Mouse (Mus musculus) intestine, embryonic 16.5 days (tissue): ENCODE results near the gene Nudt4. TPM values are rescaled to one million over a fixed set of nuclear protein-coding genes. Genes with fewer than 3 reads are reported as not detected.
"Not testable (repeated sequence)": the region's sequence is repeated elsewhere in the genome, so short reads cannot be mapped to it uniquely, and the experiment has no call there.

Experiments used
- ATAC-seq: fragments of 200-750 bp; cut with Nextera tagmentation; 2 replicates; pipeline ENCODE4 v1.8.0; 2017; ENCODE audit warnings: moderate TSS enrichment, moderate library complexity
- H3K27ac ChIP-seq: fragments of 300-500 bp; sonication (generic); 2 replicates; pipeline ENCODE4 v1.5.1; 2014; ENCODE audit warnings: mild to moderate bottlenecking, low read length
- H3K27me3 ChIP-seq: fragments of 300-500 bp; sonication (generic); replicated peaks from 2 replicates; pipeline ENCODE4 v1.6.1; 2014; ENCODE audit warnings: low read length, control low read depth, mixed read lengths; ENCODE audit not compliant: control insufficient read depth, insufficient read depth
- H3K36me3 ChIP-seq: fragments of 300-500 bp; sonication (generic); 2 replicates; pipeline ENCODE4 v1.6.1; 2014; ENCODE audit warnings: low read length, control low read depth; ENCODE audit not compliant: control insufficient read depth, insufficient read depth
- H3K4me1 ChIP-seq: fragments of 300-500 bp; sonication (generic); 2 replicates; pipeline ENCODE4 v1.6.1; 2014; ENCODE audit warnings: low read length, control low read depth, mixed read lengths; ENCODE audit not compliant: control insufficient read depth, insufficient read depth
- H3K4me2 ChIP-seq: fragments of 300-500 bp; sonication (generic); 2 replicates; pipeline ENCODE4 v1.6.1; 2014; ENCODE audit warnings: low read depth, low read length, control low read depth
- H3K4me3 ChIP-seq: fragments of 300-500 bp; sonication (generic); 2 replicates; pipeline ENCODE4 v1.5.1; 2014; ENCODE audit warnings: mild to moderate bottlenecking, low read length
- H3K9ac ChIP-seq: fragments of 300-500 bp; sonication (generic); 2 replicates; pipeline ENCODE4 v1.6.1; 2014; ENCODE audit warnings: low read depth, low read length
- H3K9me3 ChIP-seq: fragments of 300-500 bp; sonication (generic); 2 replicates; pipeline ENCODE4 v1.6.1; 2016; ENCODE audit warnings: low read length, control low read depth; ENCODE audit not compliant: control insufficient read depth
- WGBS: fragments of 180-500 bp; shearing (Covaris S2); extraction: QIAGEN DNeasy Blood & Tissue Kit; methylation state at CpG from one replicate; pipeline ENCODE4 v1.1.7; 2014; 5-methylcytosine and 5-hydroxymethylcytosine counted together
- polyA plus RNA-seq: library from polyadenylated mRNA; unstranded; fragments of >200 nt; fragmentation: Nextera tagmentation; extraction: Ambion mirVana; gene quantifications from 2 replicates; pipeline ENCODE4 v1.2.1, GENCODE M21; 2015

Nudt4 gene
- polyA plus RNA-seq, 1 experiment from 2014 or later, result 34.2 TPM

DNA sequence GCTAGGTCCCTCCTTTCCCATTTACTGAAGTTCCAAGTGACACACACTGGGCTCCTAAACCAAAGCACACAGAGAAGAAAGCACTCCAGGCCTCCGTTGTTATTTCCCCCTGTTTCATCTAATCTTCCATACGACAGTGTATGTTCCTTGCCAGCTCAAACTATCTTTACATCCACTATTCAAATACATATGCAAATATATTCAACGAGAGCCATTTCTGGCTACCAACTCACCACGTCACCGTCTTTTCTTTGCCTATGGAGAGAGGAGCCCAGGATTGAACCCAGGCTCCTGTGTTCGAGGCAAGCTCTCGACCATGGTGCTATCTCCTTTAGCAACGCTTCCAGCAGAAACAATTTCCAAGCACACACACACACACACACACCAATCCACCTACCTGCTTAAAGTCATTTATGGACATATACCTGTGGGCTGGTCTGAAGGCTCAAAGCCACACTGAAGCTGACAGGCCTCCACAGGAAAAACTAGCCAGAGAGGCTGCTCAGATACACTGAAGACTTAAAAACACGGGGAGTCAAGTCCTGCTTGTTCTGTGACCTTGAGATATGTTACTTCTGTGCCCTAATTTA, 3.5 kb downstream of the Nudt4 start:
- H3K36me3 ChIP-seq, result no peaks in the 10 kb centered on the region
- no peak overlapping the region for H3K9ac ChIP-seq
- H3K4me2 ChIP-seq, result no peak overlapping the region
- 76% methylated on average over 9 of the region's 9 CpGs for WGBS
- no peak overlapping the region for H3K27ac ChIP-seq
- H3K27me3 ChIP-seq, result no peaks in the 10 kb centered on the region
- ATAC-seq, result no peak
- H3K9me3 ChIP-seq, result no peaks in the 10 kb centered on the region
- peaks cover 19% of the 10 kb centered on the region for H3K4me1 ChIP-seq
- H3K4me3 ChIP-seq, result no peak overlapping the region; the same call in 1 of the 2 replicates

DNA sequence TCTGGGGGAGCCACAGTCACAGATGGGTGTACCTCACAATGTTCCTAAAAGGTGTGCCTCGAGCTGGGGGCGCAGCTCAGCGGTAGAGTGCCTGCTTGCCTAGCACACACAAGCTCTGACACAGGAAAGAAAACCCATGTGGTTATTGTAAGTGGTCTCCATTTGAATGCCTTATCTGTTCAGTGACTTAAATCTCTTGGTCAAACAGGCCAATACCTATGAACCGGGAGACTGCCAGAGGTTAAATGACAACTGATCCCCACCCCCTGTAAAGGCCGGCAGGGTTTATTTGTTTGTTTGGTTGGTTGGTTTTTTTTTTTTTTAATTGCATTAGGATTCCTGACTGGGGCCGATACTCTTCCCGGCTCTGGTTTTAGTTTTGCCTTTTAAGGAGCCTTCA, 4.5 kb downstream of the Nudt4 start:
- Histone ChIP-seq H3K9ac (no peak overlapping the region), H3K4me2 (no peak overlapping the region), H3K36me3 (no peaks in the 10 kb centered on the region), H3K4me3 (no peak overlapping the region), H3K27me3 (no peaks in the 10 kb centered on the region), H3K27ac (no peak overlapping the region), H3K9me3 (no peaks in the 10 kb centered on the region), H3K4me1 (peaks cover 16% of the 10 kb centered on the region)
- no peak for ATAC-seq
- 65% methylated on average over 7 of the region's 7 CpGs for WGBS

DNA sequence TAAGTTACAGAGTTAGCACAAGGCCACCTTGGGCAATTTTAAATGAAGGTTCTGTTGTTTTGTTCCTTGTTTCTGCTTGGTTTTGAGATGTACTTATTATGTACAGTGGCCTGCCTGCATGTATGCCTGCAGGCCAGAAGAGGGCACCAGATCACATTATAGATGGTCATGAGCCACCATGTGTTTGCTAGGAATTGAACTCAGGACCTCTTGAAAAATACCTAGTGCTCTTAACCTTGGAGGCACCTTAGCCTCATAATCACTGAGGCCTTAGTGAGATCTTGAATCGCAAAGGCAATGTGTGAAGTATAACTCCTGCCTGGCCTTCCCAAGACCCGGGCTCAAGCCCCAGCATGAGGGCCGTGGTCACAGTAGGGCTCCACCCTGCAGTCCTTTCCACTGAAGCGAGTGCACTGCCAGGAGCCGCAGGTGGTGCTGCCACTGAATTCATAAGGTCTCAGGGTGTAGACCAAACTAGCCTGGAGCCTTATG, 6.6 kb downstream of the Nudt4 start:
- peaks cover 15% of the 10 kb centered on the region for H3K4me1 ChIP-seq

DNA sequence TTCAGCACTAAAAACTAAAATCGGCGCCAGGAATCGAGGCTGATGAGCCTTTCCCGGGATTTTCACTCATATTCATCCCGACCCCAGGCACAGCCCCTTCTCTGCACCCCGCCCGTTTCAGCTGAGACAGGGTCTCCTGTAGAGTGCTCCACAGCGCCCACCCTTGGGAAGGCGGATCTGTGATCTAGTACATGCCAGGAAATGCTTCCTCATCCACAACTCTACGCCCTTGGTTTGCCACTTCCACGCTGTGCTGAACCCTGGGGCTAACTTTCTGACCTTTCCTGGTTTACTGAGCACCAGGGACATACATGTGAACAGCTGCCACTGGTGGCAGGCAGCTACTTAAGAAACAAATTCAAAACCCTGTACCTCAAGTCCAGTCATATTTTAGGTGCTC, 8.1 kb downstream of the Nudt4 start:
- Histone ChIP-seq H3K4me2 (no peak overlapping the region), H3K9ac (no peak overlapping the region), H3K9me3 (no peaks in the 10 kb centered on the region), H3K27me3 (no peaks in the 10 kb centered on the region), H3K4me3 (no peak overlapping the region), H3K36me3 (no peaks in the 10 kb centered on the region), H3K4me1 (peaks cover 11% of the 10 kb centered on the region; the same call in 1 of the 2 replicates), H3K27ac (no peak overlapping the region)
- WGBS, result 84% methylated on average over 11 of the region's 11 CpGs
- ATAC-seq, result no peak

More for the DNA sequence above, 6.6 kb downstream of the Nudt4 start:
- ATAC-seq, result 0 out of 2 replicates have a peak, but pooled peaks have one; percentile 21
- no peak overlapping the region for H3K4me3 ChIP-seq
- no peaks in the 10 kb centered on the region for H3K27me3 ChIP-seq
- H3K27ac ChIP-seq, result no peak overlapping the region
- no peaks in the 10 kb centered on the region for H3K36me3 ChIP-seq
- no peak overlapping the region for H3K9ac ChIP-seq
- 95% methylated on average over 5 of the region's 5 CpGs for WGBS
- no peak overlapping the region for H3K4me2 ChIP-seq
- H3K9me3 ChIP-seq, result no peaks in the 10 kb centered on the region

DNA sequence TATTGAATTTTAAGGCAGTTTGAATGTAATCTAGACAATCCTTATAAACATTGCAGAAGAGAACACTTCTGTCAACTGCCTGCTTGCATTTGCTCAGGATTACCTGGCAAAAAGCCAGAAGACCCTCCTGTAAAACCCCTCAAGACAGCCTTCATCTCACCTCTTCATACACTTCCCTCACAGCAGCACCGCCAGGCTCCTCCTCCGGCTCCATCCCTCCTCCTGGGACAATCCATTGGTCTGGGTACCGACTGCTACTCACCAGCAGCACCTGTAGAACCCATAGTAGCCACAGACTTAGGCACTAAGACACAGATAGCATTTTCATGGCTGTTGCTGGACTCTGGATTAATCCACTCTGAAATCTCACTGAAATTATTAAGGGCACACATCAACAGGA, 11.6 kb downstream of the Nudt4 start:
- 0 out of 2 replicates have a peak, but pooled peaks cover 2% of the 10 kb centered on the region for H3K36me3 ChIP-seq
- H3K4me2 ChIP-seq, result no peak overlapping the region
- no peak overlapping the region for H3K9ac ChIP-seq
- no peaks in the 10 kb centered on the region for H3K9me3 ChIP-seq
- no peak overlapping the region for H3K4me3 ChIP-seq
- no peak for ATAC-seq
- H3K27ac ChIP-seq, result no peak overlapping the region
- 62% methylated on average over 3 of the region's 3 CpGs for WGBS
- no peaks in the 10 kb centered on the region for H3K4me1 ChIP-seq
- no peaks in the 10 kb centered on the region for H3K27me3 ChIP-seq

DNA sequence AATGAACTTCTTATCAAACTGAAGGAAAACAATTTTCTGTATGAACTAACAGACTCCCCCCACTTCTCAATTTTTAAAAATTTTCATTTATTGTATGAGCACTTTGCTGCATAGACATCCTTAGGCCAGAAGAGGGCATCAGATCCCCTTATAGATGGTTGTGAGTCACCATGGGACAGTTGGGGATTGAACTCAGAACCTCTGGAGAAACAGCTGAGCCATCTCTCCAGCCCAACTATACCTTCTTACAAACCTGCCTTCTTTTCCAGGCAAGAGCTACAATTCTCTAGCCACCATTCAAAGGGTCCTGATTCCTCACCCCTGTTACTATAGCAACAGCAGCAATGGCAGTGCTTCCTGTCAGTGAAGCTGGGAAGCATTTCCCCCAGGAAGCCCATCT, 12.2 kb downstream of the Nudt4 start:
- no peak overlapping the region for H3K4me2 ChIP-seq
- H3K4me3 ChIP-seq, result no peak overlapping the region
- H3K4me1 ChIP-seq, result no peaks in the 10 kb centered on the region
- no peak overlapping the region for H3K9ac ChIP-seq
- ATAC-seq, result no peak
- H3K27ac ChIP-seq, result no peak overlapping the region
- no peaks in the 10 kb centered on the region for H3K9me3 ChIP-seq
- 0 out of 2 replicates have a peak, but pooled peaks cover 2% of the 10 kb centered on the region for H3K36me3 ChIP-seq
- H3K27me3 ChIP-seq, result no peaks in the 10 kb centered on the region

DNA sequence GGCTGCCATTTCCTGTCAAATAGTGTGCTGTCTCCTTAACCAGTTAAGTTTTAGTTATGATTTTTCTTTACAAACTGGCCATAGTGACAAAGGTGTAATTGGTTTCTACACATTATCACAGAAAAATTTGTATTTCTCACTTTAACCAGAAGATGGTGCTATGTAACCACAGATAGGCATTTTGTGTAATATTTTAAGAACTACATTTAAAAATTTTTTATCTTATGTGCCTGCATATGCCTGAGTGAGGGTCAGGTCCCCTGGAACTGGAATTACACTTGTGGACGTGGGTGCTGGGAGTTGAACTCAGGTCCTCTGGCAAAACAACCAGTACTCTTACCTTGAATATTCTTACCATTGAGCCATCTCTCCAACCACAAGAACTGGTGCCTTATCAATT, 13.4 kb downstream of the Nudt4 start:
- Histone ChIP-seq H3K4me2 (no peak overlapping the region), H3K4me3 (no peak overlapping the region), H3K4me1 (no peaks in the 10 kb centered on the region), H3K9me3 (no peaks in the 10 kb centered on the region), H3K27me3 (no peaks in the 10 kb centered on the region), H3K27ac (no peak overlapping the region), H3K36me3 (peaks cover 6% of the 10 kb centered on the region), H3K9ac (no peak overlapping the region)
- no peak for ATAC-seq
- 66% methylated on average over 1 of the region's 1 CpGs for WGBS

DNA sequence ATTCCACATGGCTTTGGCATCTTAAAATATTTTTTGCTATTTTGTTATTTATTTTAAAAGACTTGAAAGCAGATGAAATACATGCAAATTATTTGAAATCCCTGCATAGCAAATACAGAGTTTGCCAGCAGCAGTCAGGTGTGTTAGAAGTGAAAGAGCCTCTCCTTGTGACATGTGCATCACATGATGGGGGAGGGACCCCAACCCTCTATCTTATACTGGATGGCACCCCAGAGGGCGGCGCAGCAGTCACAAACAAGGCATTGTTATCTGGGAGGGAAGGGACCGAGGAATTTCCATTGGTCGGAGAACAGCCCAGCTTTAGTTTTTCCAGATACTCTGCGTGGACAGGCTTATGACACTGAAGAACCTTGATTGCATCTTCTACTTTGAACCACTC, 14.9 kb downstream of the Nudt4 start:
- ATAC-seq, H3K9ac ChIP-seq, H3K4me3 ChIP-seq, H3K9me3 ChIP-seq, H3K4me2 ChIP-seq, H3K4me1 ChIP-seq, H3K27ac ChIP-seq, H3K36me3 ChIP-seq, H3K27me3 ChIP-seq: not testable (repeated sequence)
- 66% methylated on average over 5 of the region's 5 CpGs for WGBS

DNA sequence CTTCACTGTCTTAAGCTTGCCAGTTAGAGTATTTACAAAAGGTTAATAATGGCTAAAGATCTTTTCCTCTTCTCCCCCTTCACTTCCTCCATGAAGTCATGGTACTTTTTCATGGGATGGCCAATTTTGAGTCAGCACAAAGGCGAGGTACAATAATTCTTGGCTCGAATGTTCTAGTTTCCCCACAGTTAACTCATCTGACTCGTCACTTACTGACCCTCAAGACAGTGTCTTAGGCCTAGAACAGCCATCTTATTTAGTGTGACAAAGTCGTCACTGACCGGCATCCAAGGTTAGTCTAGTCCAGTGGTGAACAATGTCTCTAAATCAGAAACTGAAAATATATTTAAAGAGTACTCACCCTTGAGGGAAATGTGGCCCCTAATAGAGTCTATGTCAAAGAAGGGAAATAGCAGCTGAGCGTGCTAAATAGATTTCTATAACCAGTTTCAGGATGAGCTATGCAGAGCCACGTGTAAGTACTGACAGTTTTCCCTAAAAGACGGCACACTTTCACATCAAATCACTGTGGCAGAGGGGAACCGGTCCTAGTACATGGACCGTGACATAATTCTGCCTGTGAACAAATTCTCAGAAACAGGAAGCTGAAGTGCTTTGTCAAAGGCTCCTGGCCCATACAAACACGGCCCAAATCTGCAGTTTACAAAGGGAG, 15.7 kb downstream of the Nudt4 start:
- Histone ChIP-seq H3K27ac (no peak overlapping the region), H3K9ac (no peak overlapping the region), H3K4me3 (no peak overlapping the region), H3K9me3 (no peaks in the 10 kb centered on the region), H3K27me3 (no peaks in the 10 kb centered on the region), H3K36me3 (peaks cover 9% of the 10 kb centered on the region), H3K4me1 (no peaks in the 10 kb centered on the region), H3K4me2 (no peak overlapping the region)
- WGBS, result 81% methylated on average over 11 of the region's 11 CpGs
- ATAC-seq, result no peak
